Mouse (Mus musculus) liver, embryonic 14.5 days (tissue): ENCODE measurements around the gene Ssbp2. TPM values are rescaled to one million over a fixed set of nuclear protein-coding genes. Genes with fewer than 3 reads are reported as not detected.
A peak's percentile ranks its signal among the peaks of the same experiment; 100 is the strongest.

Experiments used
- ATAC-seq: fragments of 200-750 bp; cut with Nextera tagmentation; 2 replicates; pipeline ENCODE4 v1.8.0; 2017; ENCODE audit warnings: moderate number of reproducible peaks, mild to moderate bottlenecking, moderate library complexity; ENCODE audit not compliant: insufficient read depth
- DNase-seq, 3 experiments: peaks; one replicate each; pipeline ENCODE4 v3.0.0-alpha.2; 2012 to 2013; ENCODE audit warnings: low read depth in 3 of 3, low spot score in 3 of 3
- H3K27ac ChIP-seq: fragments of 300-500 bp; sonication (generic); 2 replicates; pipeline ENCODE4 v1.5.1; 2014; ENCODE audit warnings: moderate library complexity, mild to moderate bottlenecking, control low read depth, inconsistent platforms
- H3K27me3 ChIP-seq: fragments of 300-500 bp; sonication (generic); 2 replicates; pipeline ENCODE4 v1.6.1; 2014; ENCODE audit warnings: mild to moderate bottlenecking, low read length, moderate library complexity; ENCODE audit not compliant: control insufficient read depth, insufficient read depth
- H3K36me3 ChIP-seq: fragments of 300-500 bp; sonication (generic); replicated peaks from 2 replicates; pipeline ENCODE4 v1.6.1; 2014; ENCODE audit warnings: low read depth; ENCODE audit not compliant: control insufficient read depth, insufficient read depth
- H3K4me1 ChIP-seq, 2 experiments: fragments of 200-500 bp in 1 of 2; fragments of 300-500 bp in 1 of 2; sonication (generic) in 1 of 2; replicated peaks; 2 replicates each; pipeline ENCODE4 v1.6.1; 2012 to 2014; ENCODE audit warnings: antibody characterized with exemption in 1 of 2, inconsistent platforms in 1 of 2, low read length in 1 of 2; ENCODE audit not compliant: control insufficient read depth in 2 of 2, insufficient read depth in 2 of 2
- H3K4me2 ChIP-seq: fragments of 300-500 bp; sonication (generic); 2 replicates; pipeline ENCODE4 v1.6.1; 2014; ENCODE audit warnings: low read depth, mild to moderate bottlenecking, control low read depth, moderate library complexity
- H3K4me3 ChIP-seq, 2 experiments: fragments of 200-500 bp in 1 of 2; fragments of 300-500 bp in 1 of 2; sonication (generic) in 1 of 2; 2 replicates each; pipeline ENCODE4 v1.5.1; 2012 to 2014; ENCODE audit warnings: low read depth in 2 of 2, low read length in 2 of 2, mild to moderate bottlenecking in 2 of 2, control low read depth in 1 of 2, inconsistent platforms in 1 of 2, moderate library complexity in 1 of 2; ENCODE audit not compliant: insufficient read depth in 1 of 2
- H3K9ac ChIP-seq: fragments of 300-500 bp; sonication (generic); replicated peaks from 2 replicates; pipeline ENCODE4 v1.6.1; 2014; ENCODE audit warnings: mild to moderate bottlenecking, control low read depth, moderate library complexity
- H3K9me3 ChIP-seq: fragments of 300-500 bp; sonication (generic); 2 replicates; pipeline ENCODE4 v1.6.1; 2016; ENCODE audit warnings: low read length, mixed read lengths; ENCODE audit not compliant: control insufficient read depth
- CTCF ChIP-seq: IDR thresholded peaks from 2 replicates; pipeline ENCODE4 v1.5.1; 2016; ENCODE audit warnings: antibody characterized with exemption, low read depth, control low read depth
- EP300 ChIP-seq: IDR thresholded peaks from 2 replicates; pipeline ENCODE4 v1.6.1; 2016; ENCODE audit warnings: antibody characterized with exemption, low read depth
- WGBS: fragments of 180-500 bp; shearing (Covaris S2); extraction: QIAGEN DNeasy Blood & Tissue Kit; methylation state at CpG from one replicate; pipeline ENCODE4 v1.1.7; 2014; ENCODE audit not compliant: insufficient replicate concordance; 5-methylcytosine and 5-hydroxymethylcytosine counted together
- polyA plus RNA-seq, 2 experiments: library from polyadenylated mRNA; depleted of rRNA in 1 of 2; stranded (reverse) in 1 of 2; unstranded in 1 of 2; fragments of >200 nt; fragmentation: Nextera tagmentation in 1 of 2; extraction: Ambion mirVana in 1 of 2; gene quantifications; 2 replicates each; pipeline versions ENCODE4 v1.2.1 to v1.2.3; 2012 to 2014

Gene Ssbp2
- polyA plus RNA-seq, 2 experiments: 23.7 to 43.0 TPM

DNA sequence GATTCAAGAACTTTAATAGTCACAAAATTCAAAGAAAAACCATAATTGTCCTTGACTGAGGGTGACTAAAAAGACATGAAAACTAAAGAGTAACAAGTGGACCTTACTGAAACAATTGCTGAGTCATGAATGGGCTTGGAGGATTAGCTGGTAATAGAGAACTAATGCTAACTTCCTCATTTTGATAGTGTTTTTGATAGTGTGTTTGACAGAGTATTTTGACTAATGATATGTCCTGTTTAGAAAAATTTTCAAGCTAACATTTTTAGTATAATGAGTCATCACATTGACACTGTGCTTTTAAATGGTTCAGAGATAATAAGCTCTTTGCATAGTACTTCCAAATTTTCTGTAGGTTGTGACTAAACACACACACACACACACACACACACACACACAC lies 267.8 kb downstream of the Ssbp2 start:
- H3K27me3 ChIP-seq: no peaks in the 10 kb centered on the region

DNA sequence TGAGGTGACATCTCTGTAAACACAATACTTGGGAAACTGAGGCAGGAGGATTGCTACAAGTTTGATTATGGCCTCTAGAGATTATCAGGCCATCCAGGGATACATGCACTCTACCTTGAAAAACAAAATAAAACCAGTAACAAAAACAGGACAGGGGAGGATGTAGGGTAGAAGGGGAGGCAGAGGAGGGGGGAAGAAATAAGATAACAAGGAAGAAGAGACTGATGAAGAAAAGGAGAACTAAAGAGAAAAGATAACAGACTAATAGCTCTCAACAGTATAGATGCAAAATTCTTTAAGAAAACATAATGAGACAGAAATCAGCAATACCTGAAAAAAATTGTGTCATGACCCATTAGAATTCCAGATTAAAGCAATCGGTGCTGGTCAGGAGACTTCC lies 277.1 kb downstream of the Ssbp2 start:
- Histone ChIP-seq H3K27me3 (peaks cover 15% of the 10 kb centered on the region), H3K36me3 (no peaks in the 10 kb centered on the region), H3K4me2 (no peak overlapping the region), H3K9ac (no peak overlapping the region), H3K4me3 (no peak overlapping the region), H3K27ac (no peak overlapping the region), H3K4me1 (no peaks in the 10 kb centered on the region), H3K9me3 (no peaks in the 10 kb centered on the region)
- no peak for DNase-seq
- TF ChIP-seq EP300 (no peak), CTCF (no peak)
- ATAC-seq: no peak
- 64% methylated on average over 1 of the region's 1 CpGs for WGBS

More for the DNA sequence above, 267.8 kb downstream of the Ssbp2 start:
- Histone ChIP-seq H3K4me3 (no peak overlapping the region), H3K9me3 (no peaks in the 10 kb centered on the region), H3K9ac (no peak overlapping the region), H3K4me1 (no peaks in the 10 kb centered on the region), H3K27ac (no peak overlapping the region), H3K4me2 (no peak overlapping the region), H3K36me3 (no peaks in the 10 kb centered on the region)
- no peak for DNase-seq
- TF ChIP-seq CTCF: no peak
- TF ChIP-seq EP300: no peak
- ATAC-seq: no peak

DNA sequence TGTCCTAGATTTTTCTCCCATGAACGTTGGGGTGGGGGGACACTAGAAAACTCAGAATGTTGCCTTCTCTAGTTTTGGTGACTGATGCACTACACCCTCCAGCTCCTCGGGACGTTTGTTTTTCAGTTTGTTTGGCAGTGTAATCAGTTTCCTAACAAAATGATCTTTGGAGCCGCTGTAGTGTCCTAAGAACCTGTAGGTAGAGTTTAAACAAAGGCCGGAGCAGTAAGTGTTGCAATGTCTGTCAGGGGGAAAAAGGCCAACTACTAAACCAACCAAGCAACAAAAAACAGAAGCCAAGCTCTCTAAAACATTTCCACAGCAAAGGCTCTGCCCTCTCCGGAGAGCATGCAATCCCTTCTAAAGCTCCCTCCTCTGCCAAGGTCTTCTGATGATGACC lies 280.8 kb downstream of the Ssbp2 start:
- ATAC-seq (peak; percentile 53; the same call in 1 of the 2 replicates), DNase-seq (peak in 1 of 3 experiments; percentile 13)
- Histone ChIP-seq H3K4me1 (no peaks in the 10 kb centered on the region), H3K27me3 (peaks cover 15% of the 10 kb centered on the region), H3K9ac (no peak overlapping the region), H3K4me3 (peak overlapping the region in 1 of 2 experiments; percentile 41; a peak in 1 of 4 replicates), H3K27ac (0 out of 2 replicates have a peak overlapping the region, but pooled peaks have one; percentile 12), H3K9me3 (no peaks in the 10 kb centered on the region), H3K4me2 (peak overlapping the region; percentile 44; the same call in 1 of the 2 replicates), H3K36me3 (no peaks in the 10 kb centered on the region)
- TF ChIP-seq CTCF: no peak
- TF ChIP-seq EP300: no peak
- WGBS: 51% methylated on average over 6 of the region's 6 CpGs

DNA sequence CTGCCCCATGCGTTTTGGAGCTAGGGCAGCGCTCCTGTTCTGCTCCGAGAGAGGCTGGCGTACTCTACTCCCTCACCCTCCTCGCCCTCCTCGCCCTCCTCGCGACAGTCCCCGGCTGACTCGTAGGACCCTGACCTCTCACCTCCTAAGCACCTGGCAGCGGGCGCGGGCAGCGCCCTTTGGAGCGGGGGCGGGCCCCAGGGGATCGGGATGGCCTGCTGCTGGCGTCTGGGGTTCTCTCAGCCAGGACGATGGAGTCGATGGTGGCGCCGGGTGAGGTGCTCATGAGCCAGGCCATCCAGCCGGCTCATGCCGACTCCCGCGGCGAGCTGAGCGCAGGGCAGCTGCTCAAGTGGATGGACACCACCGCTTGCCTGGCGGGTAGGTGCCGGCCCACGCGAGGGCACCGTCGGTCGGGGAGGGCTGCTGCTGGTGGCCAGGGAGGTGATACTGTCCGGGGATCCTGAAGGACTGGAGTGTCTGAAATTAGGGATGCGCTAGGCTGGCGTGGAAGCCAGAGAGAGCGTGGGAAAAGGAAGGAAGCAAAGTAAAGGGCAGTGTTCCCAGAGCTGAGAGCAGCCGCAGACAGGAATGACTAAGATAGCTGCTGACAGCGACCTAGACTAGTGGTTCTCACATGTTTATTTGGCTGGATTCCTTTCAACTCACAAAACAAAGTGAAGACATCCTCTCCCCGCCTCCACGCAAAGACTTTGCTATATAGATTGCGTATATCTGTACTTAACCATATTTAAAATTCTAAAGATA lies 281.4 kb downstream of the Ssbp2 start, which contains the start of gene Acot12:
TSS of gene Acot12 (plus strand) at position 233 of the 768 bp plus-strand sequence.
- TF ChIP-seq CTCF: no peak
- ATAC-seq (peak; percentile 73), DNase-seq (no peak)
- H3K4me1 ChIP-seq: no peaks in the 10 kb centered on the region
- 11% methylated on average over 45 of the region's 45 CpGs for WGBS
- H3K9ac ChIP-seq: peak within 1 kb of the TSS; percentile 23
- H3K9me3 ChIP-seq: no peaks in the 10 kb centered on the region
- peak within 1 kb of the TSS; percentile 12; the same call in 1 of the 2 replicates for H3K27ac ChIP-seq
- peaks cover 15% of the 10 kb centered on the region for H3K27me3 ChIP-seq
- peak within 1 kb of the TSS; percentile 41 to 45 for H3K4me3 ChIP-seq
- H3K4me2 ChIP-seq: peak within 1 kb of the TSS; percentile 44
- H3K36me3 ChIP-seq: no peaks in the 10 kb centered on the region

DNA sequence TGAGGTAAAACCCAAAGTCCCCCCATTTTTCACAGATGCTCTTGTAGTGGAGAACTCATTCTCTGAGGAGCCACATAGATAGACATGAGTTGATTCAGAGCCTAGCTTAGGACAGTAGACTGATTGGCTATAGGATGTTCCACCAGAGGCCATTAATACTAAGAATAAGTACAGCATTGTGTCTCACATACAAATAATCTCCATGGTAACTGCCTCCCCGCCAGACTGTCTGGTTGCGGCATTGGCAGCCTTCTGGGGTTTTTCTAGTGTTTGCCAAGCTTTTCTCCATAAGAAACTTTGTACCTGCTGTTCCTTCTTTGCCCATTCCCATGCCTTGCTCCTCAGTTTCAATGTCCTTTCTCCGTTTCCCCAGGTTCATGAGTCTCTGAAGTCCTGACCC lies 283.1 kb downstream of the Ssbp2 start:
- Histone ChIP-seq H3K36me3 (no peaks in the 10 kb centered on the region), H3K4me2 (no peak overlapping the region), H3K27me3 (peaks cover 15% of the 10 kb centered on the region), H3K4me3 (no peak overlapping the region), H3K9me3 (no peaks in the 10 kb centered on the region), H3K4me1 (no peaks in the 10 kb centered on the region), H3K9ac (no peak overlapping the region), H3K27ac (no peak overlapping the region)
- ATAC-seq: no peak
- no peak for DNase-seq
- no peak for TF ChIP-seq CTCF
- TF ChIP-seq EP300: no peak
- WGBS: 75% methylated on average over 3 of the region's 3 CpGs
